Mouse (Mus musculus) lung, embryonic 14.5 days (tissue): ENCODE measurements at regions not wholly inside any gene's neighbourhood (a gene's known extent, or its start where the extent isn't known, plus 50 kb on each side); places are given as distances from the start of the nearest gene placed in this dataset.
"Not testable (repeated sequence)": the region's sequence is repeated elsewhere in the genome, so short reads cannot be mapped to it uniquely, and the experiment has no call there.

Experiments used
- ATAC-seq: fragments of 200-750 bp; cut with Nextera tagmentation; 2 replicates; pipeline ENCODE4 v1.8.0; 2017; ENCODE audit warnings: mild to moderate bottlenecking, moderate TSS enrichment, moderate library complexity; ENCODE audit not compliant: insufficient read depth
- DNase-seq: peaks from one replicate; pipeline ENCODE4 v3.0.0-alpha.2; 2015
- H3K27ac ChIP-seq: fragments of 300-500 bp; sonication (generic); 2 replicates; pipeline ENCODE4 v1.5.1; 2014; ENCODE audit warnings: low read depth, mild to moderate bottlenecking, moderate library complexity
- H3K27me3 ChIP-seq: fragments of 300-500 bp; sonication (generic); 2 replicates; pipeline ENCODE4 v1.6.1; 2014; ENCODE audit warnings: low read length, control low read depth; ENCODE audit not compliant: insufficient read depth
- H3K36me3 ChIP-seq: fragments of 300-500 bp; sonication (generic); 2 replicates; pipeline ENCODE4 v1.6.1; 2014; ENCODE audit warnings: control low read depth; ENCODE audit not compliant: insufficient read depth
- H3K4me1 ChIP-seq: fragments of 300-500 bp; sonication (generic); 2 replicates; pipeline ENCODE4 v1.6.1; 2014; ENCODE audit warnings: antibody characterized with exemption, control low read depth; ENCODE audit not compliant: insufficient read depth
- H3K4me2 ChIP-seq: fragments of 300-500 bp; sonication (generic); 2 replicates; pipeline ENCODE4 v1.6.1; 2014; ENCODE audit warnings: mild to moderate bottlenecking
- H3K4me3 ChIP-seq: fragments of 300-500 bp; sonication (generic); 2 replicates; pipeline ENCODE4 v1.5.1; 2014; ENCODE audit warnings: low read depth, low read length
- H3K9ac ChIP-seq: fragments of 300-500 bp; sonication (generic); 2 replicates; pipeline ENCODE4 v1.6.1; 2014
- H3K9me3 ChIP-seq: fragments of 300-500 bp; sonication (generic); 2 replicates; pipeline ENCODE4 v1.6.1; 2016; ENCODE audit warnings: low read depth, low read length, control low read depth
- CTCF ChIP-seq: IDR thresholded peaks from 2 replicates; pipeline ENCODE4 v1.5.1; 2016; ENCODE audit warnings: antibody characterized with exemption, low read depth
- WGBS: fragments of 180-500 bp; shearing (Covaris S2); extraction: QIAGEN DNeasy Blood & Tissue Kit; methylation state at CpG from one replicate; pipeline ENCODE4 v1.1.7; 2014; 5-methylcytosine and 5-hydroxymethylcytosine counted together

- no peaks in the 10 kb centered on the region for H3K36me3 ChIP-seq
- peak overlapping the region; percentile 2; the same call in 1 of the 2 replicates for H3K4me2 ChIP-seq
- TF ChIP-seq CTCF = peak; percentile 74
- H3K27me3 ChIP-seq = no peaks in the 10 kb centered on the region
- peaks cover 6% of the 10 kb centered on the region; the same call in 1 of the 2 replicates for H3K4me1 ChIP-seq
- no peaks in the 10 kb centered on the region for H3K9me3 ChIP-seq
- DNase-seq = peak; percentile 85
- no peak overlapping the region for H3K9ac ChIP-seq
- WGBS = 18% methylated on average over 18 of the region's 18 CpGs
- no peak for ATAC-seq
- peak overlapping the region; percentile 54; the same call in 1 of the 2 replicates for H3K27ac ChIP-seq
- no peak overlapping the region for H3K4me3 ChIP-seq
Measured at GRCm38 (mm10) chr17:83973461-83974350, 125.9 kb upstream of the Haao start.

GRCm38 (mm10) chr17:83972874-83973273 is 125.1 kb upstream of the Haao start:
- Histone ChIP-seq H3K4me3 (no peak overlapping the region), H3K9me3 (no peaks in the 10 kb centered on the region), H3K9ac (no peak overlapping the region), H3K36me3 (no peaks in the 10 kb centered on the region), H3K27me3 (no peaks in the 10 kb centered on the region), H3K27ac (peak overlapping the region; percentile 9; the same call in 1 of the 2 replicates), H3K4me2 (no peak overlapping the region), H3K4me1 (0 out of 2 replicates have a peak, but pooled peaks cover under 1% of the 10 kb centered on the region)
- no peak for TF ChIP-seq CTCF
- no peak for ATAC-seq
- 89% methylated on average over 5 of the region's 5 CpGs for WGBS
- no peak for DNase-seq

- no peak for ATAC-seq
Measured at GRCm38 (mm10) chr17:83972470-83972869, 124.7 kb upstream of the Haao start.

GRCm38 (mm10) chr17:83972026-83972425 is 124.3 kb upstream of the Haao start:
- DNase-seq (peak; percentile 69), ATAC-seq (peak; percentile 19; the same call in 1 of the 2 replicates)
- Histone ChIP-seq H3K27me3 (no peaks in the 10 kb centered on the region), H3K36me3 (no peaks in the 10 kb centered on the region), H3K4me2 (no peak overlapping the region), H3K4me1 (no peaks in the 10 kb centered on the region), H3K9me3 (no peaks in the 10 kb centered on the region), H3K4me3 (no peak overlapping the region), H3K9ac (no peak overlapping the region), H3K27ac (peak overlapping the region; percentile 62; the same call in 1 of the 2 replicates)
- 39% methylated on average over 5 of the region's 5 CpGs for WGBS
- TF ChIP-seq CTCF = peak; percentile 43

More at GRCm38 (mm10) chr17:83972470-83972869, 124.7 kb upstream of the Haao start:
- 74% methylated on average over 4 of the region's 4 CpGs for WGBS
- no peaks in the 10 kb centered on the region for H3K4me1 ChIP-seq
- no peaks in the 10 kb centered on the region for H3K27me3 ChIP-seq
- H3K9ac ChIP-seq = no peak overlapping the region
- peak overlapping the region; percentile 62; the same call in 1 of the 2 replicates for H3K27ac ChIP-seq
- no peak overlapping the region for H3K4me3 ChIP-seq
- no peak for DNase-seq
- H3K9me3 ChIP-seq = no peaks in the 10 kb centered on the region
- H3K4me2 ChIP-seq = no peak overlapping the region
- no peak for TF ChIP-seq CTCF
- no peaks in the 10 kb centered on the region for H3K36me3 ChIP-seq

- TF ChIP-seq CTCF = no peak
- peak overlapping the region; percentile 72 for H3K27ac ChIP-seq
- no peaks in the 10 kb centered on the region for H3K36me3 ChIP-seq
- 0 out of 2 replicates have a peak, but pooled peaks have one; percentile 36 for ATAC-seq
- H3K9me3 ChIP-seq = no peaks in the 10 kb centered on the region
- 31% methylated on average over 7 of the region's 7 CpGs for WGBS
- H3K4me2 ChIP-seq = no peak overlapping the region
- no peaks in the 10 kb centered on the region for H3K27me3 ChIP-seq
- no peak overlapping the region for H3K4me3 ChIP-seq
- H3K9ac ChIP-seq = no peak overlapping the region
- DNase-seq = peak; percentile 63
- H3K4me1 ChIP-seq = peaks cover 4% of the 10 kb centered on the region
Measured at GRCm38 (mm10) chr17:83969407-83969826, 121.7 kb upstream of the Haao start.

GRCm38 (mm10) chr17:83968124-83968523 is 120.4 kb upstream of the Haao start:
- TF ChIP-seq CTCF = peak; percentile 26; the same call in 1 of the 2 replicates
- not testable (repeated sequence) for H3K36me3 ChIP-seq, DNase-seq, H3K27me3 ChIP-seq, H3K4me3 ChIP-seq, H3K9ac ChIP-seq, H3K4me2 ChIP-seq, ATAC-seq, H3K4me1 ChIP-seq, H3K9me3 ChIP-seq, H3K27ac ChIP-seq
- 89% methylated on average over 3 of the region's 3 CpGs for WGBS

GRCm38 (mm10) chr17:83967007-83967406 is 119.2 kb upstream of the Haao start:
- WGBS = 81% methylated on average over 6 of the region's 6 CpGs
- no peak overlapping the region for H3K4me2 ChIP-seq

More at GRCm38 (mm10) chr17:83967007-83967406, 119.2 kb upstream of the Haao start:
- peaks cover 18% of the 10 kb centered on the region for H3K4me1 ChIP-seq
- DNase-seq (no peak), ATAC-seq (no peak)
- no peaks in the 10 kb centered on the region for H3K36me3 ChIP-seq
- no peak overlapping the region for H3K9ac ChIP-seq
- TF ChIP-seq CTCF = no peak
- no peaks in the 10 kb centered on the region for H3K9me3 ChIP-seq
- H3K27ac ChIP-seq = no peak overlapping the region
- H3K4me3 ChIP-seq = no peak overlapping the region
- H3K27me3 ChIP-seq = no peaks in the 10 kb centered on the region
